Mouse (Mus musculus) stomach, postnatal 0 days (tissue): ENCODE measurements around the gene Zfp853. TPM values are rescaled to one million over a fixed set of nuclear protein-coding genes. Genes with fewer than 3 reads are reported as not detected.

Experiments used
- ATAC-seq: fragments of 200-750 bp; cut with Nextera tagmentation; 2 replicates; pipeline ENCODE4 v1.8.0; 2017; ENCODE audit not compliant: low FRiP score, low TSS enrichment
- DNase-seq: peaks from one replicate; pipeline ENCODE4 v3.0.0-alpha.2; 2016; ENCODE audit warnings: low spot score
- H3K27ac ChIP-seq: fragments of 300-500 bp; sonication (generic); replicated peaks from 2 replicates; pipeline ENCODE4 v1.5.1; 2014; ENCODE audit warnings: mild to moderate bottlenecking, control low read depth
- H3K27me3 ChIP-seq: fragments of 300-500 bp; sonication (generic); 2 replicates; pipeline ENCODE4 v1.6.1; 2014; ENCODE audit warnings: low read length; ENCODE audit not compliant: control insufficient read depth, insufficient read depth
- H3K36me3 ChIP-seq: fragments of 300-500 bp; sonication (generic); 2 replicates; pipeline ENCODE4 v1.6.1; 2014; ENCODE audit warnings: low read length, mixed read lengths; ENCODE audit not compliant: control insufficient read depth, insufficient read depth
- H3K4me1 ChIP-seq: fragments of 300-500 bp; sonication (generic); replicated peaks from 2 replicates; pipeline ENCODE4 v1.6.1; 2014; ENCODE audit warnings: antibody characterized with exemption; ENCODE audit not compliant: control insufficient read depth, insufficient read depth
- H3K4me2 ChIP-seq: fragments of 300-500 bp; sonication (generic); replicated peaks from 2 replicates; pipeline ENCODE4 v1.6.1; 2014; ENCODE audit warnings: low read depth, mild to moderate bottlenecking, control low read depth, moderate library complexity
- H3K4me3 ChIP-seq: fragments of 300-500 bp; sonication (generic); 2 replicates; pipeline ENCODE4 v1.5.1; 2014; ENCODE audit warnings: low read depth, low read length, control low read depth
- H3K9ac ChIP-seq: fragments of 300-500 bp; sonication (generic); 2 replicates; pipeline ENCODE4 v1.6.1; 2014; ENCODE audit warnings: mild to moderate bottlenecking, low read length, control low read depth, mixed read lengths
- H3K9me3 ChIP-seq: fragments of 300-500 bp; sonication (generic); 2 replicates; pipeline ENCODE4 v1.6.1; 2016; ENCODE audit warnings: low read length; ENCODE audit not compliant: control insufficient read depth
- CTCF ChIP-seq: IDR thresholded peaks from 2 replicates; pipeline ENCODE4 v1.5.1; 2016; ENCODE audit warnings: antibody characterized with exemption, low read depth, mild to moderate bottlenecking, moderate library complexity
- EP300 ChIP-seq: optimal IDR thresholded peaks from 2 replicates; pipeline ENCODE3; 2016; ENCODE audit warnings: antibody characterized with exemption
- WGBS: fragments of 180-500 bp; shearing (Covaris S2); extraction: QIAGEN DNeasy Blood & Tissue Kit; methylation state at CpG from one replicate; pipeline ENCODE4 v1.1.7; 2014; 5-methylcytosine and 5-hydroxymethylcytosine counted together
- polyA plus RNA-seq: library from polyadenylated mRNA; unstranded; fragments of >200 nt; fragmentation: Nextera tagmentation; extraction: Ambion mirVana; gene quantifications from 2 replicates; pipeline ENCODE4 v1.2.1, GENCODE M21; 2015

The Zfp853 gene
- 0.06 TPM in 2 replicates for polyA plus RNA-seq

DNA sequence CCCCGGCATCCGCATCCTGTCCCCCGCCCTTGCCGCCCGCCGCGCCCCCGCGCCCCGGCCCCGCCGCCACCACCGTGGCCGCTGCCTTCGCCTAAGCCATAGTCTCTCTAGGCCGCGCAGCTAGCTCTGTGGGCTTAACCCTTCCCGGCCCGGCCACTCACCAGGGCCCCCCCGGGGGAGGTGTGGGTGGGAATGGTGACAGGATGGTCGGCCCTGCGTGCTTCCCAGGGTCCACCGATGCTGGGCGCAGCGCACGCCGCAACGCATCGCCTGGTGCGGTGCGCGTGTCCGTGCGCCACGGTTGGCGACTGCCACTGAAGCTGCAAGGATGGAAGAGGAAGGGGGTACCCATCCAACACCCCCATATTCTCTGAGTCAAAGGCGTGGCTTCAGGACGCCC is at the start of gene Zfp853:
TSS of gene Zfp853 (minus strand) at position 220 of the 400 bp plus-strand sequence.
- DNase-seq (no peak), ATAC-seq (0 out of 2 replicates have a peak, but pooled peaks have one; percentile 16)
- peak within 1 kb of the TSS; percentile 59 for H3K9ac ChIP-seq
- H3K27ac ChIP-seq: no peak within 1 kb of the TSS
- no peaks in the 10 kb centered on the region for H3K36me3 ChIP-seq
- H3K4me1 ChIP-seq: 0 out of 2 replicates have a peak, but pooled peaks cover 5% of the 10 kb centered on the region
- peak within 1 kb of the TSS; percentile 47 for H3K4me3 ChIP-seq
- peak within 1 kb of the TSS; percentile 75 for H3K4me2 ChIP-seq
- peaks cover 12% of the 10 kb centered on the region; the same call in 1 of the 2 replicates for H3K27me3 ChIP-seq
- 2% methylated on average over 26 of the region's 38 CpGs for WGBS
- TF ChIP-seq EP300 (no peak), CTCF (no peak)
- H3K9me3 ChIP-seq: no peaks in the 10 kb centered on the region

- 46% methylated on average over 6 of the region's 6 CpGs for WGBS
- DNase-seq: no peak
- no peak for TF ChIP-seq EP300
- TF ChIP-seq CTCF: no peak
Measured at GRCm38 (mm10) chr5:143339603-143340002, 46.2 kb upstream of the Zfp853 start.

DNA sequence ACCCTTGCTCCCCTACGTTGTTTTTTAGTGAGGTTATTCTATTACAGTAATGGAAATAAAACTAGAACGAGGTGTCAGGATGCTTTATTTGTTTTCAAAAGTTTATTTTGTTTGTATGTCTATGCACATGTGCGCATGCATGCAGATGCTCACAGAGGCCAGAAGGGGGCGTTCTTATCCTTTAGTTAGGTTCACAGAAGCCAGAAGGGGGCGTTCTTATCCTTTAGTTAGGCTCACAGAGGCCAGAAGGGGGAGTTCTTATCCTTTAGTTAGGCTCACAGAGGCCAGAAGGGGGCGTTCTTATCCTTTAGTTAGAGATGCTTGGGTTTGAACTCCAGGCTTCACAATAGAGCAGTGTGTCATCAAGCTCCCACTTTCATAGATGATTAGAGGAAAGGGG is 43.1 kb upstream of the Zfp853 start:
- WGBS: 62% methylated on average over 6 of the region's 6 CpGs
- H3K4me1 ChIP-seq: no peaks in the 10 kb centered on the region
- no peaks in the 10 kb centered on the region for H3K27me3 ChIP-seq
- no peak overlapping the region for H3K9ac ChIP-seq
- no peak for DNase-seq
- TF ChIP-seq EP300: no peak
- TF ChIP-seq CTCF: peak; percentile 59
- no peak overlapping the region for H3K4me2 ChIP-seq
- no peak for ATAC-seq
- H3K27ac ChIP-seq: no peak overlapping the region
- H3K9me3 ChIP-seq: no peaks in the 10 kb centered on the region
- H3K4me3 ChIP-seq: no peak overlapping the region
- no peaks in the 10 kb centered on the region for H3K36me3 ChIP-seq

More at GRCm38 (mm10) chr5:143339603-143340002, 46.2 kb upstream of the Zfp853 start:
- no peak for ATAC-seq
- no peak overlapping the region for H3K4me3 ChIP-seq
- H3K4me1 ChIP-seq: no peaks in the 10 kb centered on the region
- no peaks in the 10 kb centered on the region for H3K27me3 ChIP-seq
- H3K36me3 ChIP-seq: no peaks in the 10 kb centered on the region
- no peak overlapping the region for H3K27ac ChIP-seq
- H3K9me3 ChIP-seq: no peaks in the 10 kb centered on the region
- H3K4me2 ChIP-seq: no peak overlapping the region
- H3K9ac ChIP-seq: no peak overlapping the region

- DNase-seq (no peak), ATAC-seq (no peak)
- no peaks in the 10 kb centered on the region for H3K9me3 ChIP-seq
- no peak overlapping the region for H3K4me2 ChIP-seq
- TF ChIP-seq CTCF (no peak), EP300 (no peak)
- H3K27me3 ChIP-seq: no peaks in the 10 kb centered on the region
- H3K4me1 ChIP-seq: no peaks in the 10 kb centered on the region
- H3K36me3 ChIP-seq: no peaks in the 10 kb centered on the region
- no peak overlapping the region for H3K4me3 ChIP-seq
- H3K9ac ChIP-seq: no peak overlapping the region
- no peak overlapping the region for H3K27ac ChIP-seq
- 57% methylated on average over 7 of the region's 7 CpGs for WGBS
Measured at GRCm38 (mm10) chr5:143335089-143335460, 41.7 kb upstream of the Zfp853 start.

GRCm38 (mm10) chr5:143334418-143335088 is 41.1 kb upstream of the Zfp853 start:
- TF ChIP-seq EP300 (no peak), CTCF (no peak)
- 60% methylated on average over 14 of the region's 14 CpGs for WGBS
- no peak for ATAC-seq
- Histone ChIP-seq H3K4me2 (no peak overlapping the region), H3K36me3 (no peaks in the 10 kb centered on the region), H3K9ac (no peak overlapping the region), H3K27ac (no peak overlapping the region), H3K27me3 (no peaks in the 10 kb centered on the region), H3K9me3 (no peaks in the 10 kb centered on the region), H3K4me1 (no peaks in the 10 kb centered on the region), H3K4me3 (no peak overlapping the region)
- no peak for DNase-seq

GRCm38 (mm10) chr5:143333872-143334271 is 40.4 kb upstream of the Zfp853 start:
- Histone ChIP-seq H3K9me3 (no peaks in the 10 kb centered on the region), H3K4me3 (no peak overlapping the region), H3K4me2 (no peak overlapping the region), H3K27me3 (no peaks in the 10 kb centered on the region), H3K27ac (no peak overlapping the region), H3K9ac (no peak overlapping the region), H3K36me3 (no peaks in the 10 kb centered on the region), H3K4me1 (no peaks in the 10 kb centered on the region)
- 9% methylated on average over 5 of the region's 5 CpGs for WGBS
- peak; percentile 80 for DNase-seq
- peak; percentile 91 for TF ChIP-seq CTCF
- TF ChIP-seq EP300: no peak
- ATAC-seq: 0 out of 2 replicates have a peak, but pooled peaks have one; percentile 54
